Mouse (Mus musculus): ENCODE results near the gene Dock10. TPM values are rescaled to one million over a fixed set of nuclear protein-coding genes. Genes with fewer than 3 reads are reported as not detected.
A peak's percentile ranks its signal among the peaks of the same experiment; 100 is the strongest.

The Dock10 gene
- total RNA-seq, 1 experiment from 2014 or later: 22.2 TPM

DNA sequence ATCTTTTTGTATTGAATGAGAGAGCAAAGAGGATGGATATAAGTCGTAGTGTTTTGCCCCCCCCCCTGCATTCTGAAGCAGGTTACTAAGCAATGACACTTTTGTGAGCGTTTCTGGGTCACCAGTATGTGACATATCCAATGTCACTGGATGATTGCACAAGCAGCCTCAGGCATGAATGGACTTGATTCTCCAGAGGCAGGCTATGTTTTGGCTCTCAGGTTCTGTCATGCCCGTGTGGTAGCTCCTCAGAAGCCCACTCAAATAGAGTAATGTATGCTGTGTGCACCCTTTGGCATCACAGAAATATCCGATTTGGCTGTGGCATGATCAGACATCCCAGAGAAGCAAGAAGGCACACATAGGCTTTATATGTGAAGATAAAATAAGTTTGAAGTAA lies 150.8 kb downstream of the Dock10 start:
- DNase-seq: peak; percentile 16

GRCm38 (mm10) chr1:80606131-80606754 lies 152.1 kb downstream of the Dock10 start:
- DNase-seq: peak; percentile 10

GRCm38 (mm10) chr1:80604332-80604731 lies 154.0 kb downstream of the Dock10 start:
- DNase-seq: no peak

- no peak for DNase-seq
Observed at GRCm38 (mm10) chr1:80603081-80603480, 155.2 kb downstream of the Dock10 start.

- DNase-seq: no peak
Observed at GRCm38 (mm10) chr1:80583281-80583680, 175.0 kb downstream of the Dock10 start.

DNA sequence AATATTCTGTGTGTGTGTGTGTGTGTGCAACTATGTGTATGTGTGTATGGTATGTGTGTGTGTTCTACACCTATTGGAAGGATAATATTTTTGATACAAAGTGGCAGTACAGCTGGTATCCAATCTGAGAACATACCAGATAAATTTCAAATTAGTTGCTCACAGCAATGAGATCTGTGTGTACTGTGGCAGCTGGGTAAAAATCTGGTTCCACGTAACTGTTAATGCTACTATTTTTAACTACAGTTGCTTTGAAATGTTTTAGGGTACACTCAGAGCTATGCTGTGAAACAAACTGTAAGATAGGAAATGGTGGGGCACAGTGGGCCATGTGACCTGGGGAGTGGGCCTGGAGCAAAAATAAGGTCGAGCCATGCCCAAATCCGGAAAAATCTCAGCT lies 176.1 kb downstream of the Dock10 start:
- no peak for DNase-seq

DNA sequence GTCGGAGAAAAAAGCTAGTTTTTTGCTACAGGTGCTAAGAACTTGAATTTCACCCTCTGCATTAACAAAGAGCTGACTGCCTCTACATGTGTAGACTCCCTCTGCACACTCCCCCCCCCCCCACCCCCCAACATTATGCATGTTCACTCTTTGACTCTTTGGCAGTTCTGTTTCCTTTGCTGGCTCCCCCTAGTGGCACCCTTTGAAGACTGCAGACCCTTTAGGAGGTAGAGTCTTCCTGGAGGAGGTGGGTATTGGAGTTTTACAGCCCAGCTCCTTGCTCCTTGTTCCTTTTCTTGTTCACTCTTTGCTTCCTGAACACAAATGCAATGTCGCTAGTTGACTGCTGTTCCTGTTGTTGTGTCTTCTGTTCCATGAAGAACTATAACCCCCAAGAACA lies 181.4 kb downstream of the Dock10 start:
- DNase-seq: no peak

GRCm38 (mm10) chr1:80556446-80556845 lies 201.9 kb downstream of the Dock10 start:
- peak; percentile 50 for DNase-seq

GRCm38 (mm10) chr1:80541522-80541921 lies 216.8 kb downstream of the Dock10 start:
- DNase-seq: no peak

- DNase-seq: peak; percentile 14
Observed at GRCm38 (mm10) chr1:80522197-80522596, 236.1 kb downstream of the Dock10 start.

DNA sequence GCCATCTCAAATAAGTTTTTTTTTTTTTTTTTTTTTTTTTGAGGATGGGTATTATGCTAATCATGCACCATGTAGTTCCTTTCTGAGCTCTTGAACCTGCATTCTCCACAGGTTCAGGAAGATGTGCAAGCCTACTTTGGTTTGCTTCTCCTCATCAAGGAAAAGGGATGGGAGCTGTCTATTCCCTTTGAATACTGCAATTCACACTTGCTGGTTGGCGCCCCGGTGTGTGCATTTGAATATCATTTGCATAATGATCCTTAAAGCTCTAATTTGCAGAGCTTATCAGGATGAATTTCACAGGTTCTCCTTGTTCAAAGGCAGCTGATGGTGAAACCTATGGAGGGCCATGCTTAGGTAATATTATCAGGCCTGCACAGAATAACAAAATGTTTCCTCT lies 237.9 kb downstream of the Dock10 start:
- DNase-seq: no peak

DNA sequence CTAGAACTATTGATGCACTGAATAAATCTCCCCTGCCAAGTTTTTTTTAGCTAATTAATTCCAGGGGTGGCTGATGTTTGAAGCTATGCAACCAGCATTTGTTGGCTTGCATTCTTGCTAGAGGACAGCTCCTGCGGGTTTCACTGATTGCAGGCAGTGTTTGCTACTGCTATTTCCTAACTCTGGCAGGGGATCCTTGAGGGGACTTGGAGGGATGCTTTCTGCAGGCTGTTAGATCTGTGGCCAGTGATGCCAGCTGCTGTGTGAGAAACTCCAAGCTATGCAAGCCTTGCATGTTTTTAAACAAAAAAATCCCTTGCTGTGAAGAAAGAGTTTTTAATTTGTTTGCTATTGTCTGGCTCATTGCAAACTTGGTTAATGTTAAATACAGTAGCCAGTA lies 238.4 kb downstream of the Dock10 start:
- no peak for DNase-seq

GRCm38 (mm10) chr1:80515836-80516235 lies 242.5 kb downstream of the Dock10 start:
- no peak for DNase-seq

DNA sequence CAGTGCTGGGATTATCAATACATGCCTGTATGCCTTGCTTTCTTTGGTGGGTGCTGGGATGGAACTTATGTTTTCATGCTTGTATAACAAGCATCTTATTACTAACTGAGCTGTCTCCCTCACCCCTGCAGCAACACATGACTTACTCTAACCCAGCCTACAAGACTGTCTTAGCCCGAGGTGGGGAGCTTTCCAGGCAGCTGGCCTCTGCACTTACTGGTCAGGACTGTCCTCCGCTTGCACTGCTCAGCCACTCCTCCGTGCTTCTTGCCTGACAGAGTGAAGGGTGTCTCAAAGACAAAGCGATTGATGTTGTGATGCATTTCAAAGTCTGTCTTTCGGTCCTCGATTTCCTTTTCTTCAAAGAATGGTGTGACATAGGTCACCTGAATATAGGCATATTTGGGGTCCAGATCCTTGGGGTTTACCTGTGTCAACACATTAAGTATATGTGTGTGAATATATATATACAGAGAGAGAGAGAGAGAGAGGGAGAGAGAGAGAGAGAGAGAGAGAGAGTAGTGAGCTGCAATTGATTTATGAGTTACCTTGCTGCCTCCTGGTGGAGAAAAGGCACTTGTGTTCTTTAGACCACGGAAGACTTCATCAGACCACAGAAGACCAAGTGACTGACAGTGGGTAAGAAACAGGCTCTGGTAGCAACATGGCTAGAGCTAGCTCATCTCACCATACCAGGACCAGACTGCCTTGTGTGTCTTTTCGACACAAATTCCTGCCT lies 245.9 kb downstream of the Dock10 start:
- DNase-seq: no peak

GRCm38 (mm10) chr1:80504757-80505156 lies 253.6 kb downstream of the Dock10 start:
- no peak for DNase-seq

DNA sequence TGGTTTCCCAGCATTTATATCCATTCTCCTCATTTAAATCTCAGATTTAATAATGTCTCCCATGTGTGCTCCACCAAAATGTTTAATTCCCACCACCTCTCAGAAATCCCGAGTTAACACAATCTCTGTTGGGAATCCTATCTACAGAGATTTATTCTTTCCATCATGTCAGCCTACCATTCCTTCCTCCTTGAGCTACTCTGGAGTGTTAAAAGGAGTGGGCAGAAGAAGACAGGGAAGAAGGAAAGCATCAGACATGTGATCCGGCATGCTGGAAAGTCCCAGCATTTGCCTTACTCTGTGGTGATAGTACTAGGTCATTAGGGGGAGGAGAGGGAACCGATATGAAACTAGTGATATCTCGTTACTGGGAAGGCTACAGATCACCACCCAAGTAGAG lies 254.2 kb downstream of the Dock10 start:
- no peak for DNase-seq

- no peak for DNase-seq
Observed at GRCm38 (mm10) chr1:80502456-80503165, 255.7 kb downstream of the Dock10 start.

- DNase-seq: no peak
Observed at GRCm38 (mm10) chr1:80499264-80499663, 259.1 kb downstream of the Dock10 start.

DNA sequence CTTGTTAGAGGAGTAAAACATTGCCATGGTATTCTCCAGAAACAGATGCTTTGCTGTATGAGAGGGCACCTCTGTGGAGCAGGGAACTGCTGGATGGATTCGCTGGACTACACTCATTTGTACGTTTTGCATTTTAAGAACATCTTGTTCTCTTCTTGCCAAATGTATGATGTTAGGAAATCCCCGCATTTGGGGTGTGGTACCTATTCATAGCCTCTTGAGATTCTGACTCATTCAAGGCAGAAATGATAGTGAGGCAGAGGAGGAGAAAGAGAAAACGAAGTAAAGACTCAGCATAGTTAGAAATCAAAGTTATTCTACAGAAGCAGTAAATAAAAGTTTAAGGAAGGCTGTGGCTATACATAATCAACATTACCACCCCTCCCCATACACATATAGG lies 262.0 kb downstream of the Dock10 start:
- no peak for DNase-seq

- no peak for DNase-seq
Observed at GRCm38 (mm10) chr1:80483419-80483818, 274.9 kb downstream of the Dock10 start.

- no peak for DNase-seq
Observed at GRCm38 (mm10) chr1:80474942-80475341, 283.4 kb downstream of the Dock10 start.

- no peak for DNase-seq
Observed at GRCm38 (mm10) chr1:80472395-80472794, 285.9 kb downstream of the Dock10 start.

- no peak for DNase-seq
Observed at GRCm38 (mm10) chr1:80461348-80461747, 297.0 kb downstream of the Dock10 start, which contains the start of gene Gm45261. Gene Gm45261 (minus strand): TSS chr1:80461448.
